Mouse (Mus musculus): ENCODE results near the gene Mrps36.
"Not testable (repeated sequence)": the region's sequence is repeated elsewhere in the genome, so short reads cannot be mapped to it uniquely, and the experiment has no call there.

The Mrps36 gene

DNA sequence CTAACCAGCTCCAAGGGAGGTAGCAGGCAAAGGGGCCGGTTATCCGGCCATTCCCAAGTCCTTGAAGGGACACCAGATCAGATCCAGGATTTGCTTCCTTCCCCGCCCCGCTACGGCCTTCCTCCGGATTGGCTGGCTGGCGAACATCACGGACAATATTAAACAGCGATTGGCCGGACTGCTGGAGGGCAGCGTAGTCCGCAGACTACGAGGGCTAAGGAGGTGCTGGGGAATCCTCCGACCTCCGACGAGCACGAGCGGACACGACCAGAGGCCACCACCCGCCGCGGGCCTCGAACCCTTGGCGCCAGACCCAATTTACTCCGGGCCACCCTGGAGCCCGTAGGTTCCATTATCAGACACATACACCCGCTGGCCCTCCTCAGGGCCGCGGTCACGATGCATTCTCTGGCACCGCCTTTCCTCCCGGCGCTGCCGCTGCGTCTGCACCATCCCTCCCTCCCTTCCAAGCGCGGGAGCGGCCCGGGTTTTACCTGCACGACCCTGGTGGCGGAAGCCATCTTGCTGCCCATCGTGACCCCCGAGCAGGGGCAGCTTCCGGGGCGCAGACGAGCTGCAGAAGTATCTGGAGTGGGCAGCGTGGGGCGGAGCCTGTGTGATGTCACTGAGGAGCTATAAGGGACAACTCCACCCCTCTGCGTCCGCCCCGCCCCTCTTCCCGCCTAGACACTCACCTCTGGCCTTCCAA is at the start of gene Mrps36:
Gene Mrps36, minus strand, starts transcription at position 624 of the 709 bp plus-strand sequence.
- peak; percentile 94 to 96 for DNase-seq

DNA sequence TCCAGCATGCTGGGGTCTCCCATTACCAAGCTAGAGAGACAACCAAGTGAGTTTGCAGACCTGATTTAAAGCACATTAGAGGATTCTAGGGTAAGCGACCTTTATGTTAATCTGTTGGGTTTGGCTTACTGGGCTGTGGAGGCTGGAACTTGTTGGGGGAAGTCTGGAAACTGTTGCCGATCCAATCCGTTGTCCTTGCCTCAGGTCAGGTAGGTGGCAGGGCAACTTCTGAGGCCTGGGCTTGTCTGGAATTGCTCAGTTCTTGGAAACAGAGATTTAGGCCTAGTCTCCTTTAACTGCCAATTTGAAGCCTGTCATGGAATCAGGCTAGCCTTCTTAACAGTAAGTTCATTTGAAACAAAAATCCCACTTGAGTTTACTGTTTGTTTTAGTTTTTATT is 44.6 kb upstream of the Mrps36 start:
- DNase-seq = no peak

DNA sequence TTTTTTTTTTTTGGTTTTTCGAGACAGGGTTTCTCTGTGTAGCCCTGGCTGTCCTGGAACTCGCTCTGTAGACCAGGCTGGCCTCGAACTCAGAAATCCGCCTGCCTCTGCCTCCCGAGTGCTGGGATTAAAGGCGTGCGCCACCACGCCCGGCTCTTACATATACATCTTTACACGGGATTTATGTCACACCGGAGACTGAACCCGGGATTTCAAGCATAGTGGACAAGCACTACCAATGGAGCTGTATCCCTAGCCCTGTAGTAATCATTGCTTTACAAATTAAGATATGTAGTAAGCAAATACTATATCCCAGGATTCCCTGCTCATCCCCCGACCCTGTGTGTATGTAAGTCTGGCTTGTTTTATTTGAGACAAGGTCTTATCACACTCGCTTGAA is 43.6 kb upstream of the Mrps36 start:
- DNase-seq = not testable (repeated sequence)

DNA sequence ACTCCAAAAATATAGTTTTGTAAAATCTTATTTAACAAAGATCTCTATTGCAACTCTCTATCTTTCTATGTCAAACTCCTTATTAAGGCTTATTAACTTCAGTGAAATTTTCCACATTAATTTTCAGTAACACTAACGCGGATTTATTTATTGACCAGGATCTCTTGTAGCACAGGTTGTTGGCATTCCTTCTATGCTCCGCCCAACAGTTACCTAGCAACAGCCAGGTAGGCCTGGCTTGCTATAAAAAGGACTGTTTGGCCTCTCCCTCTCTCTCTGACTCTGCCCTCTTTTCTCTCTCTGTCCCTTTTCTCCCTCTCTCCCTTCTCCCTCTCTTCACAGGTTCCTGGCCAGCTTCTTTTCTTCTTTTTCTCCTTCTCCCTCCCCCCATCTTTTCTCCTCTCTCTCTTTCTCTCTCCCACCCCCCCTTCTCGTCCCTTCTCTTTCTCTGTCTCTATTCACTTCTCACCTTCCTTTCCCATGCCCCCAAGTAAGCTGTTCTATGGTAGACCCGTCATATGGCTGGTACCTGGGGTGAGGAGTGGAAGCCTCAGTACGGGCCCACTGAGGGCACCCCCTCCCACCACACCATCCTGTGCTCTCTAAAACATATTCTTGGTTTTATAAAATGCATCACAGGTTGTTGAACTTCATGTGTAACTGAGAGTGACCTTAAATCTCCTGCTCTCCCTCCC is 43.0 kb upstream of the Mrps36 start:
- DNase-seq = no peak

DNA sequence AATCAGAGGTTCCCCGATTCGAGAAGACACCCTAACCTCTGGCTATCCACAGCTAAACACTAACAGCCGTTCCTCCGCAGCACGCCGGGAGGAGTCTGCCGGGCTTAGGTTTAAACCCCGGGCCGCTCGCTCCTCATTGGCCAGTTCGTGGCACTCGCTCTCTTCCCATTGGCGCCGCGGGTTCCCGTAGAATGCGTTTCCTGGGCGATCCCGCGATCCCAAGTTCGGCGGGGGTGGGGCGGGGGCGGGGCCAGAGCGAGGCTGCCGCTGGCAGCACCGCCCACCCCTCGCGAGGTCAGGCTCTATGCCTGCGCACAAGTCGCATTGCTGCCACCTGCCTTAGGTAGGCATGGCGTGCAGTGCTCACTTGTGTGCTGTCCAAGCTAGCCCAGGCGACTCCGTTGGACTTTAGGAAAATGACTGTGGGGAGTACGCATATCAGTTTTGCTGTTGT is 42.0 kb upstream of the Mrps36 start, which contains the start of gene Ccnb1:
Gene Ccnb1, minus strand, starts transcription at position 157 of the 454 bp plus-strand sequence.
- peak; percentile 93 to 96 for DNase-seq

DNA sequence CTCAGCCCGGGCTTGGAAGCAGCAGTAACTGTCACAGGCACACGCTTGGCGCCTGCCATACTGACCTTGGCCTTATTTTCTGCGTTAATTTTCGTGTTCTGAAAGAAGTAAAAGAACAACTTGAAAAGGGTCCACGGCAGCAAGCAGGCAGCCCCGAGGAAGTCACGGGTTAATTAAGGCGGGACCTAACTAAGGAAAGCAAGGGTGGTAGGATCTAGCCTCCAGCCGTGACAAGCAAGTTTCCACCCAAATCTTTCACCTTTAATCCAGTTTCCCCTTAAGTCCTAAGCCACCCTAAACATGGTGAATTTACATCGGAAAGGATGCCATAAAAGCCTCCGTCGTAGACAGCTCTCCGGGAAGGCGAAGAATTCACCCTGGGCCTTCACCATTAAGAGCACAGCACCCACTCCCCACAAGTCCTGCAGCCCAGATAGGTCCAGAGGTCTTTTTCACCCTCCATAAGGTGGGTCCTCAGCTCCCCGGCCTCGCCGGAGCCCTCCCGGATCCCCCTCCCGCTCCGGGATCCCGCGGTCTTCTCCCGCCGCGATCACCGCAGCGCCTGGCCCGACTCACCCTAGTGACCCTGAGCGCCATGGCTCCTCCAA is 41.5 kb upstream of the Mrps36 start:
- no peak for DNase-seq

DNA sequence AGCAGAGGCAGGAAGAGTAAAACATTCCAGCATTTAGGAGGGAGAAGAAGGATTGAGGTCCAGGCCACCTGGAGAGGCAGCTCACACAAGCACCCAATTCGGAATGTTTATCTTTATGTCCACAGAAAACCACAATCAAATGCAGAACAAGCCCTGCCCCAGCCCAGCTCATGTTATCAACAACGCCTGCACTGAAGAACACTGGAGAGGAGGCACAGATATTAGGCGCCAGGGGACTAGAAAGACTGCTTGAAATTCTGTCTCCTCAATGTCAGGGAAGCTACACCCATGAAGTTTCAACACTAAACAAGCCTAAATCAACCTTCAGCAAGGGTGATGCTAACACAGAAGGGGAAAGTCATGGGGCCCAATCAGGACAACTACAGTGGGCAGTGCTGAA is 33.0 kb upstream of the Mrps36 start:
- no peak for DNase-seq

DNA sequence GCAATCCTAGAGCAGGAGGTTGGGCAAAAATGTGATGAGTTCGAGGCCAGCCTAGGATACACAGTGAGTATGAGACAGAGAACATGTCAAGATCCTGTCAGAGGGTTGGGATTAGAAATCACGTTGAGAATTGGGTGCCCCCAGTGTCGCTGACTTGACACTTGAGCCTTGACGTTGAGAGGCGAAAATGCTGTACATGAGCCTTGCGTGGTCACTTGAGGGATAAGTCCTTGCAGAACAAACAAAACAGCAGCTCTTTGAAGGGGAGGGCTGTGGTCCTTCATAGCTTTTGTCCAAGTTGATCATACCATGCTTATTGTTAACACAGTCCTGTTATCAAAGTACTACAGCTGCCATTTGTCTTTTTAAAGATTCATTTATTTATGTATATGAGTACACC is 32.3 kb upstream of the Mrps36 start:
- DNase-seq = no peak

DNA sequence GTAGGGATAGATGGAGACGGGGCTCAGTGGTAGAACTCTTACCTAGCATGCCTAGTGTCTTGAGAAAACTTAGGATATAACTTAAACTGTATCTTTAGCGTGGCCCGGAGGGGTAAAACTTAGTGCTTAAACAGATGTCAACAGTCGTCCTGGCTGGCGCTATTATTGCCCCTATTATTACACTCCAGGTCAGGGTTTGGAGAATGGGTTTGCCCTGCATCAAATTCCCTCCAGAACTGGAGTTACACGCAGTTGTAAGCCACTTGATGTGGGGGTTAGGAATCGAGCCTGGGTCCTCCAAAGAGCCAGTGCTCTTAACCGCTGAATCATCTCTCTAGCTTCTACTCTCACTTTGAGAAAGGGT is 31.6 kb upstream of the Mrps36 start:
- no peak for DNase-seq

DNA sequence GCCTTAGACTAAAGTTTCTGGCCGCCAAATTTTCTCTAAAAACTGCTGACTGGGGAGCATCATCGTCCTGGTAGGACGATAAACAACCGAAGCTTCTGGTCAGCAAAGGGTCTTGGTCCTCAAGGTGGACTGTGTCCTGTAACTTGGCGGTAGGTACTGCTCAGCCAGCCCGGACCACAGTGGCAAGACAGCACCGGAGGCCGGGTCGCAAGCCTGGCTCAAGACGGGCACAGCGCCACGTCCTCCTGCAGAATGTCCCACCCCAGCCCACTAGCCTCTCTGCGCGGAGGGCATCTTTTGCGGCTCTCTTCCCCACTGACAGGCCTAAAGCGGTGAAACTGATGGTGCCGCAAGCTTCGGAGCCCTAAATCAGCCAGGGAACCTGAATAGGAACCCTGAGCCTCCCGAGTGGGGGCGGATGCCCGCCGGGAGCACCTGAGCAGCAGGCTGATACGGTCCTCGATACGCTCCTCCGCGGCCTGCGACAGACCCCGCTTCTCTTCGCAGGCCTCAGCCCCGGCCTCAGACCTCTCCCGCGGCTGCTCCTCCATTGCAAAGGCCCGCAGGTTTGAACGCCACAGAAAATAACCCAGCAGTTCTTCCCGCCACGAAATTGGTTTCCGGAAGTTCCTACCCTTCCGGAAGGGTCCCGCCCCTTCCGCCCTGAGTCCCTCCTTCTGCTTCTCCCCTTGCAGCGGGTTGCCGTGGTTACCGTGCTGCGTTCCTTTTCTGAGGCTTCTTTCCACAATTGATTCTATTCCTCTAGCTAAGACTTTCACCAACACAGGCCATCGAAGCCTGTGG is 31.0 kb upstream of the Mrps36 start, which contains the start of gene Cenph:
Gene Cenph, minus strand, starts transcription at position 648 of the 804 bp plus-strand sequence.
- DNase-seq = peak; percentile 79 to 81

DNA sequence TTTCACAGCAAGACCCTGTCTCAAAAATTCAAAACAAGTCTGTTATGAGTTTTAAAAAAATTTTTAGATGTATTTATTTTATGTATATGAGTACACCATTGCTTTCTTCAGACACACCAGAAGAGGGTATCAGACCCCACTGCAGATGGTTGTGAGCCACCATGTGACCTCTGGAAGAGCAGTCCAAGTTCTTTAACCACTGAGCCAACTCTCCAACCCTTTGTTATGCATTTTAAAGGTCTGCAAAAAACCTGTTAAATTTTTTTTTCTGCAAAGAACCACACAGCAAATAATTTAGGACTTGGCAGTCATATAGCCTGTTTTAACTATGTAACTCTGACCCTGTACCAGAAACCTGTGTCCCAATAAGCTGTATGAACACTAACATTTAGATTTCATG is 30.2 kb upstream of the Mrps36 start:
- no peak for DNase-seq

DNA sequence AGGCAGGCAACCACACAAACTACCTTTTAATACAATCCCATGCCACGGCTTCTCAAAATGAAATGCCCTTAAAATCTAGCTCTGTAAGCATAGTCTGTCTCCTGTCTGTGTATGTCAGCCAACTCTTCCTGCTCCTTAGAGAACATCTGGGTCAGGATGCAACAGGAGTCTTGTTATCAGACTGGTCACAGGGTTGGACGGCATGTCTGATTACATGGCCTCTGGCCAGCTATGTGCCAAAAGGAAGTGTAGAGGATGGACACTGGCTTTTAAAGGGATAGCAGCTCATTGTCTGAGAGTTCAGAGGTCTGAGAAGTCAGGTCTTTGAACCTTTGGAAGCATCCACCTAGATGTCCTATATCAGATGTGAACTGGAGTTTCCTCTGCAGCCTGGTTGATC is 10.9 kb upstream of the Mrps36 start:
- no peak for DNase-seq

DNA sequence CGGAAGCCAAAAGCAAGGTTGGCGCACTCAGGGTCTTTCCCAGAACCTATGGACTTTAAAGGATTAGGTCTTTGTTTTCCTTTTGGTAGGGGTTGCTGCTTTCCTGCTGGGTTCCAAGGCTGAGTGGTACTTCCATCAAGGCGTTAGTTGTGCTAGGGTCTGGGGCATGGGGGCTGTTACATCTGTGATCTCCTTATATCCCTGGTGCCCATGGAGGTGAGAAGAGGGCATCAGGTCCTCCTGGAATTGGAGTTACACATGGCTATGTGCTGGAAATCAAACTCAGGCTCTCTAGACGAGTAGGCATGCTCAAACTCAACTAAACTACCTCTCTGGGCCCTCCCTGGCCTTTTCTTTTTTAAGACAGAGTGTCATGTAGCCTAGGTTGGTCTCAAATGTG is 9.7 kb upstream of the Mrps36 start:
- DNase-seq = no peak

DNA sequence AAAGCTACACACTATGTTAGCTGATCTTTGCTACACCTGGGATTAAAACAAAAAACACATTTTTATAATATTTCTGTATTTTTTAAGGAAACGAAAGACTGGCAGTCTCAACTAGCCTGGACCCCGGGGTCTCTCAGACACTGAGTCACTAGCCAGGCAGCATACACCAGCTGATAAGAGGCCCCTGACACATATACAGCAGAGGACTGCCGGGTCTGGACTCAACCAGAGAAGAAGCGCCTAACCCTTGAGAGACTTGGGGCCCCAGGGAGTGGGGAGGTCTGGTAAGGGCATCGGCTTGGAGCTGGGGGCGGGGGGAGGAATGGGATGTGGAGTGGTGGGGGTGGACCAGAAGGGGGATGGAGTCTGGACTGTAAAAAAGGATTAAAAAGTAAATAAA is 8.6 kb upstream of the Mrps36 start:
- no peak for DNase-seq

DNA sequence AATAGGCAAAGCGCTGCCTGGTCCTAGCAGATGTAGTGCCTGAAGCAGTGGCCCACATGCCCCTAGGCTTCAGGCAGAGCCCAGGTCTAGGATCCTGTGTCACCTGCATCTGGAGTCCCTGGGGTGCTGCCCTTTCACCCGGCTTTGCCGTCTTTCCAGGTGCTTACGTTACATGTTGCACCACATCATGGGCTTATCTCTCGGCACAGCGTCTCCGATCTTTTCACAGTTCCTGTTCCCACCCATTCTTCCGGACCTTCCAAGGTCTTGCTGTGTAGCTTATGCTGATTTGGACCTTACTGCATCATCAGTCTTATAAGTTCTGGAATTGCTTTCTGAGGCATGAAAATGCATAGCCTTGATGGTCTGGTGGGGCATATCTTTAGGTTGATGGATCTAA is 8.1 kb upstream of the Mrps36 start:
- DNase-seq = no peak

DNA sequence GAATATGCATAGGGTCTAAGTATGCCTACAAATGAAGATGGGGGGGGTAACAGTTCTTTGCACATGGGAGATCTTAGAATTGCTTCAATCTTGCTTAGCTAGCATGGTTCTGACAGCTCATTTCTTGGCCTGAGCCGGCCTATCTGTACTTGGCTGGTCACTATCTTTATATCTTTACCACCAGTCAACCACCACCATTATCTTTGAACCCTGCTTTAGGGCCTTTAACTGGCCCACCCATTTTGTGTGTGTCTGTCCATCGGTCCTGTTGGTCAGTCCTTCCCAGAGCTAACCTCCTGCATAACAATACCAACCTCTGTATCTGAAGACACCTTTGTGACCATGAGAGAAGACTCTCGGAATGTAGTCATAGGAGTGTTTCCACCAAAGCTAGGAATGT is 6.9 kb upstream of the Mrps36 start:
- no peak for DNase-seq

DNA sequence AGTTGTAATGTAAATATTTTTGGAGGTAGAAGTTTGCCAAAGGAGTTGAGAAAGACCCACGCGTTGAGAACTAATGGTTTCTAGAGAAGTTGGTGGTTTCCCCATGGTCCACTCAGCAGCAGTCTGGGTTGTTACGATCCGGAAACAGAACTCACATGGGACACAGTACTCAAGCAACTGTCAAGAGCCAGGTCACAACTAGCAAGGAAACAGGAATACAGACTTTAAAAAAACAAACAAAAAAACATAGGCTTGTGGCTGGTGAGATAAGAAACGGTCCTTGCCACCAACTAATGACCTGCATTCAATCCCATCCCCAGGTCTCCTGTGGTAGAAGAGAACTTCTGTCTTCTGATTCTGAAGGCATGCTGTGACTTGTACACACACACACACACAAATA is 6.3 kb upstream of the Mrps36 start:
- no peak for DNase-seq

DNA sequence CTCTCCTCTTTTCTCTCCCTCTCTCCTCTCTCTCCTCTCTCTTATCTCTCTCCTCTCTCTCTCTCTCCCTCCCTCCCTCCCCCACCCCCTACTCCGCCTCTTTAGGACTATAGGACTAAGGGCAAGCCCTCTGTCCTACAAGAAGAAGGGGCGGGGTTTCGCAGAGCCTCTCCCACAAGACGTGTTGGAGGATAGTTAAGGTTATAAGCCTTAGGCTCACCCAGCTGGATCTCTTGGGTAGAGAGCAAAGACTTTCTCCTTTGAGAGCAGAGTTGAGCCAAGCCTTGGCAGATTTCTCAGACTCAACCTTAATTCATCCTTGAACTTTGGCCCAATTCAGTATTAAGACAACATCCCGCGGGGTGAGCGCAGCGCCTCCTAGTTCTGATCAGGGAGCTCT is 4.2 kb upstream of the Mrps36 start:
- no peak for DNase-seq

DNA sequence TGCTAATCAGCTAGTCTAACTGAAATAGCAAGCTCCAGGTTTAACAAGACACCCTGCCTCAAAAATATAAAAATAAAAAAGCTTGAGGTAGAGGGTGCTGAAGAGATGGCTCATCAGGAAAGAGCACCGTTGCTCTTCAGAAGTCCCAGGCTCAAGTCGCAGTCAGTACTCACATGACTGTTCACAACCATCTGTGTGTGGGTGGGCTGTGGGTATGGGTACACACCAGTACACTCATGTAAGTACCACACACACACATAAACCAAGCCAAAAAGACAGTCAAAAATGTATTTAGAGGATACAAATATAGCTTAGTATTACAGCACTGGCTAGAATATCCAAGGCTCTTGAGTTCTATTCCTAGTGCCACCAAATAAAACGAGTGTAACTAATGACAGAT is 1.6 kb upstream of the Mrps36 start:
- no peak for DNase-seq

DNA sequence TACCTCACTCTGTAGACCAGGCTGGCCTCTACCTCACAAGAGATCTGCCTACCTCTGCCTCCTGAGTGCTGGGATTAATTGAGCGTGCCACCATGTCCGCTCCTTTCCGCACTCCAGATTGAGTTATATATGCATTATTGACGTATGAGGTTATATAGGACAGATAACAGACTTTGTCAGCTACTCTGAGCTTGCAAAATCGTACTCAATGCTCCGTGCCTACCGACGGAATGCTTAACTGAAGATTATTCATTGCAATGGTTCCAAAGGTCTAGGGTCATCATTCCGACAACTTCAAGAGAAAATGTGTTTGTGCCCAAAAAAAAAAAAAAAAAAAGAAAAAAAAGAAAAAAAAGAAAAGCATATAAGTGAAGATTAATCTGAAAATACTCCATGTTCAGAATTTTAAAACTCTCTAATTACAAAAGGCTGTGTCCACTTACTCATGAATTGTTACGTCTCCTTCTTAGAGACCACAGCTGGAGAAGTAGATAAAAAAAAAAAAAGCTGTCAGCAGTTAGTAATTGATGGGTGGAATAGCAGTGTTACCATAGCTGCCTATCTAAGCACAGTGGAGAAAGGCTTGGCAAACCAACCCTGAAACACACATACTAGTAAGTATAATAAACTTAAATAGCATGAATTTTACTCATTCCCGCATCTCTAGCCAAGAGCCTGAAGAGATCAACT is 968 bp downstream of the Mrps36 start:
- DNase-seq = no peak

DNA sequence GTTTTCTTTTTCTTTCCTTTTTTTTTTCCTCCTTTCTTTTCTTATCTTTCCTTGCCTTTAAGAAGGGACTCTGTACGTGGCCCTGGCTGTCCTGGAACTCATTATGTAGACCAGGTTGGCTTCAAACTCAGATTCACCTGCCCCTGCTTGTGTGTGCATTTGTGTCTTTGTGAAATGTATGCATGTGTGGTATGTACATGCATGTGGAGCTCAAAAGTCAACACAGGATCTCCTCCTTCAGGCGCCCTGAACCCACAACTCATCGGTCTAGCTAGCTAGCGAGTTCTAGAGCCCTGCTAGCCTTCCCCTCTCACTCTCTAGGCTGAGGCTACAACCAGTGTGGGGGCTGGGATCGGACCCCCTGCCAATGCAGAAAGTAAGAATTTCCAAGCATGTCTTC is 1.6 kb downstream of the Mrps36 start:
- DNase-seq = peak in 1 of 2 experiments; percentile 16

DNA sequence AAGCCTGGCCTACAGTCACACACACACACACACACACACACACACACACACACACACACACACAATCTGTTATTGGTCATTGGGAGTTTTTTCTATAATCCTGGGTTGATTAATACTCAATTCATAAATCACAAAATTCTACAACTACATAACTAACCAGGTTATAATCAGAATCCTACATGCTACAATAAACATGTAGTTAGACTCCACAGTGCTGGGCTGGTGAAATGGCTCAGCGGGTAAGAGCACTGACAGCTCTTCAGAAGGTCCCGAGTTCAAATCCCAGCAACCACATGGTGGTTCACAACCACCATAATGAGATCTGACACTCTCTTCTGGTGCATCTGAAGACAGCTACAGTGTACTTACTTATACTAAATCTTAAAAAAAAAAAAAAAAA is 11.7 kb downstream of the Mrps36 start:
- no peak for DNase-seq
